Mouse (Mus musculus) testis, postnatal 14 days (tissue): Measurements from ENCODE around the gene Sh2d3c.

ENCODE experiments used
- DNase-seq: peaks from one replicate; pipeline ENCODE4 v3.0.0; 2021; ENCODE audit warnings: low spot score

The Sh2d3c gene

GRCm38 (mm10) chr2:32756674-32757055 lies 35.8 kb downstream of the Sh2d3c start:
- DNase-seq: no peak

DNA sequence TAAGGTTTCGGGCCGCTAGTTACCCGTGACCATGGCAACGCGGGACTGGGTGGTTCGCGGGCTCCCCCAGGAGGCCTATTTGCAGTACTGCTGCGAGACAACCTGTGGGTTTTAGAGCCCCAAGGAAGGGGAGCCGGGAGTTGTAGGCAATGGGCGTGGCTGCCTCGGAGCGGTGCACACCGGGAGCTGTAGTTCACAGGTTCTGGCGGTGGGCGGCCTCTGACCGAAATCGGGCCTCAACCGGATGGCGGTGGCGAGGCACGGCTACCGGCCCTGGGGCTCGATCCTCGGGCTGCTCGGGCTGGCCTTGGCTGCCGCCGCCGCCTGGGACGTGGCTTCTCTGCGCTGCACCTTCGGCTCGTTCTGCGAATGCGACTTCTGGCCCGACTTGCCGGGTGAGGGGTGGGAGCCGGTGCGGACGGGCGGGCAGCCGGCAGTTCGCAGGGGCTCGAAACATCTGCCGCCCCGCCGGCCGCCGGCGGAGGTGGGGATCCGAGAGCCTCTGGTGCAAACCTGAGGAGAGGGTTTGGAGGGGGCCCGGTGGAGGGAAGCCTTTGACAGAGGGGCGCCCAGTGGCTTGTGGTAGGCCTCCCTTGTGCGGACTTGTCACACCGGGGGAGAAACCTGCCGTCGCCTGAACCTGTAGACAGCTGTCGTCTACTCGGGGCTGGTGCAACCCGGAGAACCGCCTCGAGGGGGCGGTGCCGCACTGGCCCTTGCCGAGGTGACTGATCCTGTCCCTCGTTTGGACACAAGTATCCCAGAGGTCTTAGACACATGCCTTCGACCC lies 36.4 kb downstream of the Sh2d3c start, which contains the start of gene Tor2a:
TSS of gene Tor2a (plus strand) at position 179 of the 790 bp plus-strand sequence.
- DNase-seq: peak; percentile 98

- no peak for DNase-seq
These were observed 37.6 kb downstream of the Sh2d3c start for GRCm38 (mm10) chr2:32758503-32758902.

DNA sequence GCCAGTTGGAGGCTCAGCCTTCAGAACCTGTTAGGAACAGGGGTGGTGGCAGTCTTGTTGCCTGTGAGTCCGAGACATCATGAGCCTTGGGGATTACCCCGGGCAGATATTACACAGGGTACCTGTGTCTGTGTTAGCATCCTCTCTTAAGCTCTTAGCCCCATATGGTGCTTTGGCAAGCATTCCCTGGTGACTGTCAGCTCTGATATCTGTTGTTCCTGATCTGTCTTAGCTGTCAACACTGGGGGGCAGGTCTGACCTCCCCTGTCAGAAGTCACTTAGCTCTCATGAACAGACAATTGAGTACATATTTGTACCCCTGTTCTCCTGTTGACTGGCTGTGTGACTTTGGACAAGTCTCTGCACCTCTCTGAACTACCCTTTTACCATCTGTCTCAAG lies 38.1 kb downstream of the Sh2d3c start:
- DNase-seq: no peak

DNA sequence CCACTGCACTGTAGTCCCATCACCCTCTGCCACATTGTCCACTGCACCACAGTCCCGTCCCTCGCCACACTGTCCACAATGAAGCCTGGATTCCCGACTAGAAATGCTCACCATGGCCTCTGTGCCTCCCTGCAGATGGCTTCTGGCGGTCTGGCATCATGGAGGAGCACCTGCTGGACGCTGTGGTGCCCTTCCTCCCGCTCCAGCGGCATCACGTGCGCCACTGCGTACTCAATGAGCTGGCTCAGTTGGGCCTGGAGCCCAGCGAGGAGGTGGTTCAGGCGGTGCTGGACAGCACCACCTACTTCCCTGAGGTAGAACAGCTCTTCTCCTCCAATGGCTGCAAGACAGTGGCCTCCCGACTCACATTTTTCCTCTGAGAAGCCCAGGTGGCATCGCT lies 40.5 kb downstream of the Sh2d3c start:
- no peak for DNase-seq

GRCm38 (mm10) chr2:32761859-32762258 lies 41.0 kb downstream of the Sh2d3c start:
- no peak for DNase-seq

DNA sequence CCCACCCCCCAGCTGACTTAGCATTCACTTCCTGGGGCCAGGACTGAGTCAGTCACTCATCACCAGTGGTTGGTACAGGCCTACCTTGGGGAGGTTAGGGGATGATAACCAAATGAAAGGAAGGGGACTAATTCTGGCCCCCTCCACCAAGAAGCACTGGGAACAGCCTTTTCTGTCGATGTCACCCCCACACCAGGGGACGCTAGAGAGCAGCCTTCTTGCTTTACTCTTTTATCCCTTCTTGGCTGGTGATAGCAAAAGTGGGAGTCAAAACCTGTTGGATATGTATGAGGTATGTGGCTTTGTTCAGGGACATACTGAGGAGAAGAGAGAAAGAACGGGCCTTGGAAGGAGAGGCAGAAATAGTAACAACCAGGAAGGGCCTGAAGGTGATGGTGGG lies 42.5 kb downstream of the Sh2d3c start:
- no peak for DNase-seq

GRCm38 (mm10) chr2:32767241-32767640 lies 46.4 kb downstream of the Sh2d3c start:
- no peak for DNase-seq

GRCm38 (mm10) chr2:32768661-32769285 lies 47.9 kb downstream of the Sh2d3c start:
- DNase-seq: peak; percentile 42

DNA sequence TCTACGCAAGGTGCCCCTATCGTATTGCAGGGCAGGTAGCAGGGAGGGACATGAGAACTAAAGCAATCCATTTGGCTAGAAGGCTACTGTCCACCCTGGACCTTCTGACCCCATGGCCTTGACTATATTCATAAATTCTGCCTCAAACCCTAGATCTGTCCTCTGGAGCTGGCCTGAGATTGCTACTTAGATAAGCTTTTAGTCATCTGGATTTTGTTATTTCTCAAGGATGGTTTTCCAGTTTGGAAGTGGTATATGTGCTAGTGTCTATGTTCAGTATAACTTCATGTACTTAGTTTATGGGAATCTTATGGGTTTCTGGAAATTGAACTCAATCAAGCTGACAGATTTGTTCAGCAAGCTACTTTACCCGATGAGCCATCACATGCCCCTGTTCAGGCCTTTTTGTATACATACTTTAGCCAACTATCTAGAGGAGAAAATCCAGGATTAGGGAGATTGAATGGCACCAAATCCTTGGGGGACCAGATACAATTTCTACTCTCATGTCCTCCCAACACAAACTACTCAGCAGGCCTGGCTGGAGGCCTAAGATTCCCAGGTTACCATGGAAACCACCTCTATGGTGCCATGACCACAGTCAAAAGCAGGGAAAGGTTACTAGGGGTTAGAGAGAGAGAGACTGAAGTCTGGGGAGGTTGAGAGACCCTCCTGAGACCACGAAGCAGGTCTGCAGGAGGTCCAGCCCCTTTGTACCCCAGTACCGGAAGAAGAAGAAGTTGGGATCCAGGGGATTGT lies 48.7 kb downstream of the Sh2d3c start:
- no peak for DNase-seq

DNA sequence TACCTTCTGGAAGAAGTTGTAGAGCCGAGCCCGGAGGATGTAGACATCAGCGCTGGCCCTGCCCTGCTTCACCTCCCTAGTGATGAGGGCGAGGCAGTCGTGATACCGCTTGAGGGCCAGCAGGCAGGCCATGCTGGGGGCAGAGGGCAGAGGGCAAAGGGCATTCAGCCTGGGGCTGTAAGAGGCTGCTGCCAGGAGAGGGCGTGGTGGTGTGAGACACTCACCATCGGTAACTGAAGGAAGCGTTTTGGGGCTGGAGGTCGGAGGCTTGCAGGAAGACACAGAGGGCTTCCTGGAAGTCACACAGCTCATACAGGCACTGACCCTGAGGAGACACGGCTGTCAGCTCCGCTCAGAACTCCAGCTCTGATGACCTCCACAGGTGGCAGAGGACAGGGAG lies 51.0 kb downstream of the Sh2d3c start:
- no peak for DNase-seq

DNA sequence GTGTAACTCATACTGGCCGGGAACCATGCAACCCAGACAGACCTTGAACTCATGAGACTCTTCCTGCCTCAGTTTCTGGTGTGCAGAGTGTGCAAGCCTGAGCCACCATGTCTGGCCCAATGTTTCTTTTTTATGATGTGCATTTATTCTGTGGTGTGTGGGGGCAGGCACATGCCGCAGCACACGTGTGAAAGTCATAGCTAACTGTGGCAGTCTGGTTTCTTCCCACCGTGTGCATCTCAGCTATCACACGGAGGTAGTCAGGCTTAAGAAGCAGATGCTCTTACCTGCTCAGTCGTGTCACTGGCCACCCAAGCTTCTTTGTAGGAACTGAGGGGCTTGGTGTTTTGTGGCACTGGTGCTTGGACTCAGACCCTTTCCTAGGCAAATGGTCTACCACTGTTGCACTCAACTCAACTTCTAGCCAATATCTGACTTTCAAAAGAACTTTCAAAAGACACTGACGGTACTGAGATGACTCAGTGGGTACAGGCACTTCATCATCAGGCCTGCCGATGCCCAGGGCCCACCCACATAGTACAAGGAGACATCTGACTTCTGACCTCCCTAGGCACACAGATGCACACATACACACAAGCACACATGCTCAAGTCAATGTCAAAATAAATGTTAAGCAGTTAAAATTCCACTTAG lies 51.9 kb downstream of the Sh2d3c start:
- DNase-seq: no peak

DNA sequence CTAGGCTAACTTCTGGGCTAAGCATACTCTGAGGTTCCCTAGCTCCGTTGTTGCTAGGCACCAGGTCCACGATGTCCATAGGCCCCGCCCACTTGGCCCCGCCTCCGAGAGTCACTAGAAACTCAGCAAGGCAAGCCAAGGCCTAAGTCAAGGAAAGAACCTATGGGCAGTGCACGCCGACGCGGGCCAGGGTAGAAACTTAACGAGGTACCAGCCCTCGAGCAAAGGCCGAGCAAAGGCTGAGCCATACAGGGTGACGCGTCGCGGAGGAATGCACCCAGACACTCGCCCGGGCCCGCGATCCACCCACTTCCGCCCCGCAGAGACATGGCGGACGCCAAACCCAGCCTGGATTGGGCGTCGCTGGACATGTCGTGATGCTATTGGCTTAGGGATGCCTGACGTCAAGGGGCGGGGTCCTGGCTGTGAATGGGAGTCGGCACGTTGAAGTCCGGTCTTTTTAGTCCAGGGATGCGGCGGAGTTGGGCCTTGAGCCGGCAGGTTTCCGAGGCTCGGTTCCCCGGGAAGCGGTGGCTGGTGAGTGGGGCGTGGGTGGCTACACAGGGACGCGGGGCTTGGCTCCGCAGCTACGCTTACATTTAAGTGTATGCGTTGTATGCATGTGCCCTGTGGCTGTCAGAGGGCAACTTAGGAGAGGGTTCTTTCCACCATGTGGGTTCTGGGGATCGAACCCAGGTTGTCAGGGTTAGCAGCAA lies 54.7 kb downstream of the Sh2d3c start, which contains the start of the genes Ttc16 and Ptrh1:
TSS of gene Ttc16 (minus strand) at position 275 of the 716 bp plus-strand sequence.
TSS of gene Ptrh1 (plus strand) at position 428 of the 716 bp plus-strand sequence.
- peak; percentile 97 for DNase-seq

- no peak for DNase-seq
These were observed 55.3 kb downstream of the Sh2d3c start for GRCm38 (mm10) chr2:32776192-32776591.

- no peak for DNase-seq
These were observed 57.2 kb downstream of the Sh2d3c start for GRCm38 (mm10) chr2:32778081-32778480.

DNA sequence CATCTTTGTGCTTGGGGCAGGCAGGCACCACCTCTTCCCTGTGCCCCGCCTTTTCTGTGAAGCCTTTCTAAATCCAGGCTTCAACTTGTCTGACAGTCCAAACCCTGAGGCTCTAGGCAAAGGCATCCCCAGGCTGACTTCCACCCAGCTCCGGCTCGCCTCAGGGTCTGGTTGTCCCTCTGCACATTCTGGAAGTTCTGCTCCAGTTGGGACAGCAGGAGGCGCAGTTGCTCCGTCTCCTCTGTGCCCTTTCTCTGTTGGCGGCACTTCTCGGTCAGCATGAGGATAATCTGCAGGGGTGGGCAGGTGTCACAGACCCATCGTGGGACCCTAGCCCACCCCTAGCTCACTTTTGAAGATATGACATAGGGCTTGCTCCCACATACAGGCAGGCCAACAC lies 58.3 kb downstream of the Sh2d3c start:
- DNase-seq: peak; percentile 49

GRCm38 (mm10) chr2:32779714-32780113 lies 58.9 kb downstream of the Sh2d3c start:
- no peak for DNase-seq

DNA sequence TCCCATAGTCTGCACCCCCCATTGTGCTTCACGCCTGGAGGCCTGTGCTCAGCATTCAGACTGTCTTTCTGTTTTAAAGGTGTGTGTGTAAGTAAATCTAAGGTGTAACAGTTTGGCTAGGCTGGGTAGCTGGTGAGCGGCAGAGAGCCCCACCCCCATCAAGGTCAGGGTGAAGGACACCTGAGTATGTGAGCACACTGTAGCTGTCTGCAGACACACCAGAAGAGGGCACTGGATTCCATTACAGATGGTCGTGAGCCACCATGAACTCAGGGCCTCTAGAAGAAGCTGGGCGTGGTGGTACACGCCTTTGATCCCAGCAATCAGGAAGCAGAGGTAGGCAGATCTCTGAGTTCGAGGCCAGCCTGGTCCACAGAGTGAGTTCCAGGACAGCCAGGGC lies 60.9 kb downstream of the Sh2d3c start:
- no peak for DNase-seq

GRCm38 (mm10) chr2:32784048-32784681 lies 63.3 kb downstream of the Sh2d3c start, which contains the start of gene Cfap157:
Cfap157 (minus strand) TSS chr2:32784428.
- no peak for DNase-seq

GRCm38 (mm10) chr2:32787176-32787575 lies 66.3 kb downstream of the Sh2d3c start:
- no peak for DNase-seq

DNA sequence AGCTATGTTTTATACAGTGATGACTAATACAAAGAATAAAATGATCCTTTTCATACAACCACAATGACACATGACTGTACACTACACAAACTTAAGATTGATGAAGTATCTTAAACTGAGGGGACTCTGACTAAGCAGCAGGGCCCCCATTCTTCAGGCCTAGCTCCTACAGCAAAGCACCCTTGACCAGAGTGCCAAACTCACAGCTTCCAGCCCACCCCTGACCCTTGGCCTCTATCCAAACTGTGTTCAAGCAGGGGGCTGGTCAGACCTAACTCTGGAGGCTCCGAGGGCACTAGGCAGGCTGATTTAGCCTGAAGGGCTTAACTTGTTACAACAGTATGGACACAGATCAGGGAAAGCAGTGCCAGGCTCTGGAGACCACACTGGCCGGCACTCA lies 67.7 kb downstream of the Sh2d3c start:
- no peak for DNase-seq
